12 mouse cellular contexts compared by ENCODE assay signal in genomic region chr9:42313872-42314271, GRCm38 (mm10). TPM values are rescaled to one million over a fixed set of nuclear protein-coding genes. Genes with fewer than 3 reads are reported as not detected.
DNase-seq lines count a peak whose midpoint lies in the region; ATAC-seq and TF ChIP-seq lines count a peak whose summit lies in the region.
"Had no signal": no experiment of that assay in that cellular context is flagged by ENCODE, and none has a peak within 500 bp of the region (broad histone marks: within the 10 kb centered on the region; RNA-seq: fewer than 3 reads in every experiment).

No protein-coding gene starts in this region.

- no peak overlapping the region for H3K9ac ChIP-seq in forebrain, postnatal 0 days
- H3K9ac ChIP-seq in forebrain, embryonic 12.5 days, result no peak overlapping the region
- H3K9ac ChIP-seq in liver, postnatal 0 days (replicated peaks), result no peak overlapping the region
- no peak overlapping the region for H3K9ac ChIP-seq in liver, embryonic 11.5 days (ENCODE audit: low read depth, low read length)
- H3K9ac ChIP-seq: embryonic facial prominence, embryonic 15.5 days had no signal

- TF ChIP-seq EP300 in liver, postnatal 0 days (IDR thresholded peaks at IDR 0.05; ENCODE audit: low read depth), result no peak

- no peak overlapping the region for H3K27ac ChIP-seq in forebrain, postnatal 0 days (ENCODE audit: low read depth, low read length)
- H3K27ac ChIP-seq in forebrain, embryonic 12.5 days, result no peak overlapping the region
- no peak overlapping the region for H3K27ac ChIP-seq in liver, postnatal 0 days (ENCODE audit: low read depth)
- no peak overlapping the region for H3K27ac ChIP-seq in liver, embryonic 11.5 days (ENCODE audit: low read depth, low read length)
- H3K27ac ChIP-seq: embryonic facial prominence, embryonic 15.5 days; macrophage had no signal

- WGBS in forebrain, postnatal 0 days, result 13% methylated on average over 3 of the region's 3 CpGs
- WGBS in forebrain, embryonic 12.5 days, result 21% methylated on average over 3 of the region's 3 CpGs
- 16% methylated on average over 3 of the region's 3 CpGs for WGBS in liver, postnatal 0 days (ENCODE audit: insufficient replicate concordance)
- WGBS in liver, embryonic 11.5 days, result 21% methylated on average over 3 of the region's 3 CpGs

- POLR2A ChIA-PET in Patski (lab: Charles Lee), result interaction anchor here (0.6 kb wide), 1 partner anchor 174 kb away, joined by 3 read pairs; no protein-coding TSS in a partner anchor

- no peak overlapping the region for H3K4me3 ChIP-seq in forebrain, postnatal 0 days (ENCODE audit: low read depth, low read length)
- H3K4me3 ChIP-seq in forebrain, embryonic 12.5 days (replicated peaks), result no peak overlapping the region
- no peak overlapping the region for H3K4me3 ChIP-seq in liver, postnatal 0 days (ENCODE audit: low read depth, low read length)
- no peak overlapping the region for H3K4me3 ChIP-seq in liver, embryonic 11.5 days (ENCODE audit: low read depth, low read length)
- H3K4me3 ChIP-seq: embryonic facial prominence, embryonic 15.5 days had no signal

- ATAC-seq in forebrain, postnatal 0 days, result no peak
- ATAC-seq in forebrain, embryonic 12.5 days (ENCODE audit: low FRiP score), result no peak
- no peak for ATAC-seq in liver, postnatal 0 days
- ATAC-seq in liver, embryonic 11.5 days (replicated peaks; ENCODE audit: low FRiP score), result no peak
- ATAC-seq in Patski, result no peak

- H3K9me3 ChIP-seq in forebrain, postnatal 0 days (ENCODE audit: low read length), result no peaks in the 10 kb centered on the region
- no peaks in the 10 kb centered on the region for H3K9me3 ChIP-seq in forebrain, embryonic 12.5 days
- H3K9me3 ChIP-seq in liver, postnatal 0 days (ENCODE audit: low read length), result no peaks in the 10 kb centered on the region
- no peaks in the 10 kb centered on the region for H3K9me3 ChIP-seq in liver, embryonic 11.5 days (ENCODE audit: control insufficient read depth, low read length)
- H3K9me3 ChIP-seq: embryonic facial prominence, embryonic 15.5 days had no signal

- no peak overlapping the region for H3K4me2 ChIP-seq in forebrain, postnatal 0 days (ENCODE audit: low read depth)
- H3K4me2 ChIP-seq in forebrain, embryonic 12.5 days, result no peak overlapping the region
- H3K4me2 ChIP-seq in liver, postnatal 0 days (ENCODE audit: low read depth, low read length), result no peak overlapping the region
- H3K4me2 ChIP-seq in liver, embryonic 11.5 days, result no peak overlapping the region
- H3K4me2 ChIP-seq: embryonic facial prominence, embryonic 15.5 days had no signal

- H3K36me3 ChIP-seq in forebrain, postnatal 0 days (ENCODE audit: insufficient read depth), result no peaks in the 10 kb centered on the region
- no peaks in the 10 kb centered on the region for H3K36me3 ChIP-seq in forebrain, embryonic 12.5 days (replicated peaks)
- no peaks in the 10 kb centered on the region for H3K36me3 ChIP-seq in liver, postnatal 0 days (replicated peaks; ENCODE audit: insufficient read depth, low read length)
- no peaks in the 10 kb centered on the region for H3K36me3 ChIP-seq in liver, embryonic 11.5 days (ENCODE audit: control insufficient read depth, insufficient read depth, low read length)
- H3K36me3 ChIP-seq: embryonic facial prominence, embryonic 15.5 days had no signal

- H3K4me1 ChIP-seq in forebrain, postnatal 0 days (ENCODE audit: insufficient read depth), result no peaks in the 10 kb centered on the region
- no peaks in the 10 kb centered on the region for H3K4me1 ChIP-seq in forebrain, embryonic 12.5 days
- H3K4me1 ChIP-seq in liver, postnatal 0 days (ENCODE audit: insufficient read depth), result no peaks in the 10 kb centered on the region
- H3K4me1 ChIP-seq in liver, embryonic 11.5 days (replicated peaks; ENCODE audit: control insufficient read depth, insufficient read depth, low read length), result no peaks in the 10 kb centered on the region
- H3K4me1 ChIP-seq: embryonic facial prominence, embryonic 15.5 days had no signal

- CTCF ChIA-PET in Patski (lab: Charles Lee), result interaction anchor here (1.1 to 1.2 kb wide), 3 partner anchors 8 to 923 kb away, joined by 3 read pairs; no protein-coding TSS in a partner anchor

- DNase-seq in forebrain, postnatal 0 days, result peak; percentile 64
- no peak for DNase-seq in liver, postnatal 0 days
- no peak for DNase-seq in liver, embryonic 11.5 days (ENCODE audit: low spot score)
- DNase-seq in Patski (ENCODE audit: low read depth, low spot score), result no peak
- peak; percentile 45 for DNase-seq in mesoderm, embryonic 11.5 days (ENCODE audit: low read depth, low spot score)
- no peak for DNase-seq in adrenal gland, adult (ENCODE audit: inconsistent age in 2 of 2, low spot score in 1 of 2)
- DNase-seq in layer of hippocampus, adult 8-10 months (ENCODE audit: low spot score in 2 of 2), result no peak
- DNase-seq: heart, postnatal 14 days; right cerebral cortex, adult 18-20 months had no signal

- TF ChIP-seq CTCF in forebrain, postnatal 0 days (IDR thresholded peaks at IDR 0.05; ENCODE audit: low read depth), result peak; percentile 67
- peak; percentile 58 for TF ChIP-seq CTCF in liver, postnatal 0 days (IDR thresholded peaks at IDR 0.05; ENCODE audit: low read depth)
- peak; percentile 52 for TF ChIP-seq CTCF in Patski (IDR thresholded peaks at IDR 0.05)

- no peaks in the 10 kb centered on the region for H3K27me3 ChIP-seq in forebrain, postnatal 0 days (ENCODE audit: insufficient read depth, low read length)
- no peaks in the 10 kb centered on the region for H3K27me3 ChIP-seq in forebrain, embryonic 12.5 days
- H3K27me3 ChIP-seq in liver, postnatal 0 days (ENCODE audit: insufficient read depth, low read length), result no peaks in the 10 kb centered on the region
- no peaks in the 10 kb centered on the region for H3K27me3 ChIP-seq in liver, embryonic 11.5 days (replicated peaks; ENCODE audit: control insufficient read depth, insufficient read depth, low read length)
- H3K27me3 ChIP-seq in Patski, result peaks cover 8% of the 10 kb centered on the region
- H3K27me3 ChIP-seq: embryonic facial prominence, embryonic 15.5 days had no signal

- in situ Hi-C loops in Patski (cut with MboI; ENCODE audit: low pct_unique_long_range_greater_than_20kb), result no loop called here

RNA-seq across cellular contexts. Expression of gene Sc5d, which starts 49.8 kb away (rescaled TPM):
- total RNA-seq in forebrain, postnatal 0 days (2014; rRNA removed), result 37.2 and 48.6 TPM in 2 replicates
- polyA plus RNA-seq in forebrain, postnatal 0 days (2015; fragmentation: Nextera tagmentation; extraction: Ambion mirVana), result 52.9 and 75.6 TPM in 2 replicates
- polyA plus RNA-seq in forebrain, embryonic 12.5 days (2016; fragmentation: Nextera tagmentation; extraction: Ambion mirVana), result 64.8 and 65.9 TPM in 2 replicates
- polyA plus RNA-seq in liver, postnatal 0 days (2015; fragmentation: Nextera tagmentation; extraction: Ambion mirVana), result 146 and 151 TPM in 2 replicates
- polyA plus RNA-seq in liver, embryonic 11.5 days (2014; fragmentation: Nextera tagmentation; extraction: Ambion mirVana), result 71.4 and 80.4 TPM in 2 replicates
- 32.6 TPM for polyA plus RNA-seq in Patski (2021)
- 10 to 100 TPM; 56.0 to 63.5 (median 59.6) TPM for total RNA-seq in layer of hippocampus, adult 8-10 months (2022)

Comparison
In these comparisons a context has a peak if more than half of its experiments do, and no peak if none do; other contexts are left out.
1. DNase-seq: peak in forebrain, postnatal 0 days (single experiment) and mesoderm, embryonic 11.5 days (single experiment); none in liver, postnatal 0 days (single experiment), liver, embryonic 11.5 days (single experiment), Patski (single experiment), adrenal gland, adult (0 of 2) and layer of hippocampus, adult 8-10 months (0 of 2).
2. Peak in every context shown above with its lines, with median percentiles within 50 percentile points of each other: CTCF ChIP-seq.